Mouse (Mus musculus) adrenal gland, postnatal 14 days (tissue): Measurements from ENCODE around the gene Fdxr. TPM values are rescaled to one million over a fixed set of nuclear protein-coding genes. Genes with fewer than 3 reads are reported as not detected.

Source experiments
- microRNA-seq, 2 experiments: library from miRNA; unstranded; fragments of <30 nt; microRNA quantifications; one replicate each; pipeline ENCODE4 v1.2.0; 2021
- total RNA-seq: library from RNA; stranded (reverse); gene quantifications from 2 replicates; pipeline ENCODE4 v1.2.3, GENCODE M21; 2021

Gene Fdxr
- total RNA-seq, 1 experiment from 2014 or later: 605 TPM

Small RNA genes lying within 50 kb of the gene (microRNA-seq; reads per million reads assigned to microRNA genes)
- 0 reads per million in 2 experiments for gene Gm25837

Other genes starting within 250 kb of the Fdxr start
- gene Cd300ld5, start 239.3 kb downstream of the Fdxr start, total RNA-seq: 4.0 and 5.3 TPM in 2 replicates
- gene Cd300ld3, start 228.6 kb downstream of the Fdxr start, total RNA-seq: 3.3 TPM in 1 of 2 replicates, not detected in the other
- gene Cd300e, start 214.9 kb downstream of the Fdxr start, total RNA-seq: 0.30 and 0.63 TPM in 2 replicates
- 1.9 and 3.3 TPM in 2 replicates for gene Rab37, start 185.6 kb downstream of the Fdxr start, total RNA-seq
- gene Cd300lf, start 143.1 kb downstream of the Fdxr start, total RNA-seq: 0.52 and 1.4 TPM in 2 replicates
- 23.0 and 24.3 TPM in 2 replicates for gene Slc9a3r1, start 113.7 kb downstream of the Fdxr start, total RNA-seq
- gene Tmem104, start 89.6 kb downstream of the Fdxr start, total RNA-seq: 9.0 and 15.7 TPM in 2 replicates
- 26.4 and 30.6 TPM in 2 replicates for gene Nat9, start 89.2 kb downstream of the Fdxr start, total RNA-seq
- 0.90 and 0.96 TPM in 2 replicates for gene Grin2c, start 9.8 kb downstream of the Fdxr start, total RNA-seq
- gene Fads6, start 20.6 kb upstream of the Fdxr start, total RNA-seq: 18.4 and 21.2 TPM in 2 replicates
- not detected in 2 replicates for gene Otop2, start 30.1 kb upstream of the Fdxr start, total RNA-seq
- 0.33 and 0.38 TPM in 2 replicates for gene Ush1g, start 45.0 kb upstream of the Fdxr start, total RNA-seq
- gene Otop3, start 57.7 kb upstream of the Fdxr start, total RNA-seq: not detected in 2 replicates
- gene Hid1, start 90.7 kb upstream of the Fdxr start, total RNA-seq: 20.3 and 27.4 TPM in 2 replicates
- 61.5 and 66.2 TPM in 2 replicates for gene Cdr2l, start 104.9 kb upstream of the Fdxr start, total RNA-seq
- gene Mrpl58, start 126.7 kb upstream of the Fdxr start, total RNA-seq: 136 and 146 TPM in 2 replicates
- gene Atp5h, start 142.9 kb upstream of the Fdxr start, total RNA-seq: 857 and 919 TPM in 2 replicates
- gene Kctd2, start 143.1 kb upstream of the Fdxr start, total RNA-seq: 39.1 and 45.2 TPM in 2 replicates
- gene Trim80, start 163.5 kb upstream of the Fdxr start, total RNA-seq: not detected in 2 replicates
- 1.2 and 1.3 TPM in 2 replicates for gene Slc16a5, start 185.4 kb upstream of the Fdxr start, total RNA-seq
- gene Armc7, start 198.6 kb upstream of the Fdxr start, total RNA-seq: 6.9 and 9.1 TPM in 2 replicates
- gene Nt5c, start 214.8 kb upstream of the Fdxr start, total RNA-seq: 73.8 and 89.8 TPM in 2 replicates
- 99.8 and 101 TPM in 2 replicates for gene Jpt1, start 237.3 kb upstream of the Fdxr start, total RNA-seq